Mouse (Mus musculus): ENCODE measurements at regions not wholly inside any gene's neighbourhood (a gene's known extent, or its start where the extent isn't known, plus 50 kb on each side); places are given as distances from the start of the nearest gene placed in this dataset.

DNA sequence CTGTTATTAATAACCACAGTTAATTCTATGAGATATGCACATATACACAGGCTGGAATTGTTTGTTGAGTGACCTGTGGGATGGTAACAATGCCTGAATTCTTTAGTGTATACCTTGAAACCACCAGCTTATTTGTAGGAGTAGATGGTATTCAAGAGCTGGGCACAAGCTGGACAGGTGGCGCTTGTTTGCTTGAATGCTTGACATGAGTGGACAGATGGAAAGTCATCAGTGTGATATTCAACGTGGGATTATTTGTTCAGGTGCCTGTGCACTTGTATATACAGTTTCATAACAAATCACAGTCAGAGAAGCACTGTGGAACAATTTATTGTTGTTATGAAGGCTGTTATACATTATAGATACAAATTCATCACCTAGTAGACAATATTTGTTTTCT lies 245.5 kb upstream of the Tmprss15 start:
- TF ChIP-seq CTCF (IDR thresholded peaks at IDR 0.05; ENCODE audit: low read depth, low read length), result no peak
- no peak for TF ChIP-seq POLR2A (IDR thresholded peaks at IDR 0.05; ENCODE audit: borderline replicate concordance, low read depth, low read length)
